Mouse (Mus musculus): ENCODE results near the gene Wfdc8. TPM values are rescaled to one million over a fixed set of nuclear protein-coding genes. Genes with fewer than 3 reads are reported as not detected.

The Wfdc8 gene
- polyA plus RNA-seq, 1 experiment from 2014 or later = not detected

DNA sequence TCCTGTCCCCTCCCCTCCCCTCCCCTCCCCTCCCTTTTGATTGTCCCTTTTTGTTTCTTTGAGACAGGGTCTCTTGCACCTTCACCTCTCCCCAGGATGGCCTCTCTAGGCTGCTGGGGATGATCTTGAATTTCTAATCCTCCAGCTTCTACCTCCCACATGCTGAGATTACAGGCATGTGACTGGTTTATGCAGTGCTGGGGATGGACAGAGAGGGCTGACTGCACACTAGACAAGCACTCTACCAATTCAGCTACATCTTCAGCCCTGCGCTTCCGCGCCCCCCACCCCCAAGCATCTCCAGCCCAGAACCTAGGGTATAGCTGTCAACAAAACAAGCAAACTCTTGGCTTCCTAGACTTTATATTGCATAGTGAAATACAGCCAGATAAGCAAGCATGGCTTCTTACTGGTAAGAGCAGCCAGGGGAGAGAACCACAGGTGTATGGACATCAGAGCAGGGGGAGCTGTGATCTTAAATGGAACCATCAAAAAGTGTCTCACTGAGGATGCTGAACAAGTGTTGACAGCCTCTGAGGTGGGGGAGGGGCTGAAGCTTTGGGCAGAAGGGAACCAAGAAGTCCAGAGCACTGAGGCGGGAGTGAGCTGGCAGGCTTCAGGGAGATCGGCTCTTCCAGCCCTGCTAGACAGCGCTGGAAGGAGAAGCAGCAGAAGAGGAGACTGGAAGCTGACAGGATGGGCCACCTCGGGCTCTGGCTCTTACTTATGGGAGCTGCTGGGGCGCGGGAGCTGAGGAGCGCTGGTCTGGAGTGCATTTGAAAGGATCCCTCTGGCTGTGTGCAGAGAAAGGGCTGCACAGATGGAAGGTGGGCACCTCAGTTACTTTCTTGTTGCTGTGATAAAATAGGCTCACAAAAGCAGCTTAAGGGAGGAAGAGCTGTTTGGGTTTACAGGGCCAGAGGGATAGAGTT, 63.2 kb downstream of the Wfdc8 start:
- Histone ChIP-seq H3K9ac (ENCODE audit: low read depth, low read length) (no peak overlapping the region), H3K36me3 (ENCODE audit: control insufficient read depth, insufficient read depth, low read length) (no peaks in the 10 kb centered on the region), H3K9me3 (ENCODE audit: control insufficient read depth, low read length) (no peaks in the 10 kb centered on the region), H3K27ac (ENCODE audit: low read length) (no peak overlapping the region), H3K27me3 (replicated peaks; ENCODE audit: control insufficient read depth, insufficient read depth, low read length) (no peaks in the 10 kb centered on the region), H3K4me2 (ENCODE audit: low read depth, low read length) (no peak overlapping the region), H3K4me3 (ENCODE audit: low read length) (no peak overlapping the region), H3K4me1 (ENCODE audit: control insufficient read depth, insufficient read depth, low read length) (no peaks in the 10 kb centered on the region)
- 31% methylated on average over 10 of the region's 10 CpGs for WGBS
- ATAC-seq = no peak

DNA sequence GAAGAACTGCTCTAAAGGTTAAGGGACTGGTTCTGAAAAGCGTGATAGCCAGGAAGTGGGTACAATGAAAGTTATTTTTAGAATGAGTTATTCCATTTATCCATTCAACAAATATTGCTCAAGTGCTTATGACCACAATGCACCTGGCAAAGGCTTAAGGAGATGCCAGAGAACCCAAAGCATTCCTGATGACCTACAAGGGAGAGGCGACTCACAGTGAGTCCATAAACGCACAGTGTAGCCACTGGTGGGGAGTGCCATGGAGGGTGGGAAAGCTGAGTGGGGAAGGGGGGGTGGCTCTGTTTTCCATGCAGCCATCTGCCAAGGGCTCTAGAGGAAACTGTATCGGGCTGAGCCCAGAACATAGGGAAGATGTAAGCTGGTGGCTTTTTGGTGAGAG, 64.1 kb downstream of the Wfdc8 start:
- WGBS = 37% methylated on average over 4 of the region's 4 CpGs
- Histone ChIP-seq H3K4me2 (ENCODE audit: low read depth, low read length) (no peak overlapping the region), H3K4me3 (ENCODE audit: low read length) (no peak overlapping the region), H3K36me3 (ENCODE audit: control insufficient read depth, insufficient read depth, low read length) (no peaks in the 10 kb centered on the region), H3K4me1 (ENCODE audit: control insufficient read depth, insufficient read depth, low read length) (0 out of 2 replicates have a peak, but pooled peaks cover 4% of the 10 kb centered on the region), H3K27ac (ENCODE audit: low read length) (no peak overlapping the region), H3K27me3 (replicated peaks; ENCODE audit: control insufficient read depth, insufficient read depth, low read length) (no peaks in the 10 kb centered on the region), H3K9ac (ENCODE audit: low read depth, low read length) (no peak overlapping the region), H3K9me3 (ENCODE audit: control insufficient read depth, low read length) (no peaks in the 10 kb centered on the region)
- ATAC-seq = no peak

Other genes with a start within 250 kb of the Wfdc8 start
- 2.3 and 2.7 TPM in 2 replicates for gene Slpi, start 224.5 kb downstream of the Wfdc8 start, polyA plus RNA-seq (2015; fragmentation: Nextera tagmentation; extraction: Ambion mirVana)
- 25.1 and 25.4 TPM in 2 replicates for gene Rbpjl, start 210.5 kb downstream of the Wfdc8 start, polyA plus RNA-seq (2015; fragmentation: Nextera tagmentation; extraction: Ambion mirVana)
- gene Matn4, start 208.5 kb downstream of the Wfdc8 start, polyA plus RNA-seq (2015; fragmentation: Nextera tagmentation; extraction: Ambion mirVana) = 8.3 and 9.0 TPM in 2 replicates
- gene Sdc4, start 169.7 kb downstream of the Wfdc8 start, polyA plus RNA-seq (2015; fragmentation: Nextera tagmentation; extraction: Ambion mirVana) = 130 and 138 TPM in 2 replicates
- 54.0 and 56.4 TPM in 2 replicates for gene Sys1, start 156.7 kb downstream of the Wfdc8 start, polyA plus RNA-seq (2015; fragmentation: Nextera tagmentation; extraction: Ambion mirVana)
- 9.8 and 11.9 TPM in 2 replicates for gene Gm20458, start 152.7 kb downstream of the Wfdc8 start, polyA plus RNA-seq (2015; fragmentation: Nextera tagmentation; extraction: Ambion mirVana)
- not detected in 2 replicates for gene Trp53tg5, start 139.9 kb downstream of the Wfdc8 start, polyA plus RNA-seq (2015; fragmentation: Nextera tagmentation; extraction: Ambion mirVana)
- 16.0 and 16.4 TPM in 2 replicates for gene Dbndd2, start 127.5 kb downstream of the Wfdc8 start, polyA plus RNA-seq (2015; fragmentation: Nextera tagmentation; extraction: Ambion mirVana)
- 59.1 and 61.4 TPM in 2 replicates for gene Pigt, start 116.1 kb downstream of the Wfdc8 start, polyA plus RNA-seq (2015; fragmentation: Nextera tagmentation; extraction: Ambion mirVana)
- gene Wfdc2, start 51.2 kb downstream of the Wfdc8 start, polyA plus RNA-seq (2015; fragmentation: Nextera tagmentation; extraction: Ambion mirVana) = 36.8 and 42.4 TPM in 2 replicates
- not detected in 2 replicates for gene Spint3, start 40.2 kb downstream of the Wfdc8 start, polyA plus RNA-seq (2015; fragmentation: Nextera tagmentation; extraction: Ambion mirVana)
- gene Wfdc6a, start 28.2 kb downstream of the Wfdc8 start, polyA plus RNA-seq (2015; fragmentation: Nextera tagmentation; extraction: Ambion mirVana) = 0.59 and 1.4 TPM in 2 replicates
- gene Eppin, start 20.0 kb downstream of the Wfdc8 start, polyA plus RNA-seq (2015; fragmentation: Nextera tagmentation; extraction: Ambion mirVana) = not detected in 2 replicates
- not detected in 2 replicates for gene Wfdc6b, start 104 bp downstream of the Wfdc8 start, polyA plus RNA-seq (2015; fragmentation: Nextera tagmentation; extraction: Ambion mirVana)
- not detected in 2 replicates for gene Wfdc16, start 25.2 kb upstream of the Wfdc8 start, polyA plus RNA-seq (2015; fragmentation: Nextera tagmentation; extraction: Ambion mirVana)
- 0.34 TPM in 1 of 2 replicates, not detected in the other for gene Wfdc10, start 42.4 kb upstream of the Wfdc8 start, polyA plus RNA-seq (2015; fragmentation: Nextera tagmentation; extraction: Ambion mirVana)
- not detected in 2 replicates for gene Wfdc9, start 43.0 kb upstream of the Wfdc8 start, polyA plus RNA-seq (2015; fragmentation: Nextera tagmentation; extraction: Ambion mirVana)
- not detected in 2 replicates for gene Wfdc11, start 60.5 kb upstream of the Wfdc8 start, polyA plus RNA-seq (2015; fragmentation: Nextera tagmentation; extraction: Ambion mirVana)
- 0.17 and 0.21 TPM in 2 replicates for gene Wfdc13, start 71.5 kb upstream of the Wfdc8 start, polyA plus RNA-seq (2015; fragmentation: Nextera tagmentation; extraction: Ambion mirVana)
- not detected in 2 replicates for gene Spint4, start 84.9 kb upstream of the Wfdc8 start, polyA plus RNA-seq (2015; fragmentation: Nextera tagmentation; extraction: Ambion mirVana)
- not detected in 2 replicates for gene Spint5, start 101.7 kb upstream of the Wfdc8 start, polyA plus RNA-seq (2015; fragmentation: Nextera tagmentation; extraction: Ambion mirVana)
- 1.3 and 1.8 TPM in 2 replicates for gene Wfdc3, start 132.3 kb upstream of the Wfdc8 start, polyA plus RNA-seq (2015; fragmentation: Nextera tagmentation; extraction: Ambion mirVana)
- gene Dnttip1, start 132.4 kb upstream of the Wfdc8 start, polyA plus RNA-seq (2015; fragmentation: Nextera tagmentation; extraction: Ambion mirVana) = 55.9 and 56.9 TPM in 2 replicates
- gene Ube2c, start 156.3 kb upstream of the Wfdc8 start, polyA plus RNA-seq (2015; fragmentation: Nextera tagmentation; extraction: Ambion mirVana) = 360 and 426 TPM in 2 replicates
- gene Tnnc2, start 166.3 kb upstream of the Wfdc8 start, polyA plus RNA-seq (2015; fragmentation: Nextera tagmentation; extraction: Ambion mirVana) = 3.2 and 3.9 TPM in 2 replicates
- 18.3 and 19.6 TPM in 2 replicates for gene Snx21, start 172.2 kb upstream of the Wfdc8 start, polyA plus RNA-seq (2015; fragmentation: Nextera tagmentation; extraction: Ambion mirVana)
- 37.5 and 39.5 TPM in 2 replicates for gene Acot8, start 191.3 kb upstream of the Wfdc8 start, polyA plus RNA-seq (2015; fragmentation: Nextera tagmentation; extraction: Ambion mirVana)
- 9.3 and 10.3 TPM in 2 replicates for gene Zswim3, start 191.5 kb upstream of the Wfdc8 start, polyA plus RNA-seq (2015; fragmentation: Nextera tagmentation; extraction: Ambion mirVana)
- 11.7 and 13.4 TPM in 2 replicates for gene Zswim1, start 209.1 kb upstream of the Wfdc8 start, polyA plus RNA-seq (2015; fragmentation: Nextera tagmentation; extraction: Ambion mirVana)
- not detected in 2 replicates for gene Spata25, start 214.9 kb upstream of the Wfdc8 start, polyA plus RNA-seq (2015; fragmentation: Nextera tagmentation; extraction: Ambion mirVana)
- 418 and 551 TPM in 2 replicates for gene Ctsa, start 219.2 kb upstream of the Wfdc8 start, polyA plus RNA-seq (2015; fragmentation: Nextera tagmentation; extraction: Ambion mirVana)
- gene Neurl2, start 219.8 kb upstream of the Wfdc8 start, polyA plus RNA-seq (2015; fragmentation: Nextera tagmentation; extraction: Ambion mirVana) = 6.1 and 7.5 TPM in 2 replicates
- gene Pltp, start 244.1 kb upstream of the Wfdc8 start, polyA plus RNA-seq (2015; fragmentation: Nextera tagmentation; extraction: Ambion mirVana) = 31.4 and 31.5 TPM in 2 replicates